Mouse (Mus musculus) layer of hippocampus, postnatal 14 days (tissue): ENCODE results near the gene Senp1. TPM values are rescaled to one million over a fixed set of nuclear protein-coding genes. Genes with fewer than 3 reads are reported as not detected.

ENCODE experiments used
- DNase-seq, 2 experiments: peaks; one replicate each; pipeline ENCODE4 v3.0.0; 2021 to 2022; ENCODE audit warnings: low spot score in 2 of 2, mixed read lengths in 1 of 2
- long read RNA-seq, 2 experiments: library from polyadenylated mRNA; stranded (forward); transcript quantifications; one replicate each; pipeline ENCODE4 v2.0.0; 2021
- total RNA-seq, 2 experiments: library from RNA; stranded (reverse); gene quantifications; 2 replicates each; pipeline ENCODE4 v1.2.3; 2021

The Senp1 gene
- total RNA-seq, result 10 to 100 TPM; 13.5 to 13.7 TPM
- long read RNA-seq, experiment 1, full-length matches to known transcripts, result 1 of 6 reads
- long read RNA-seq, experiment 1, partial matches to known transcripts, result 1 of 6 reads
- long read RNA-seq, experiment 1, other reads (novel, unspliced or antisense), result 4 of 6 reads
- long read RNA-seq, experiment 2, full-length matches to known transcripts, result 3 of 5 reads
- long read RNA-seq, experiment 2, partial matches to known transcripts, result 0 of 5 reads
- long read RNA-seq, experiment 2, other reads (novel, unspliced or antisense), result 2 of 5 reads

- peak; percentile 91 to 94 for DNase-seq
Observed at GRCm38 (mm10) chr15:98093121-98094011, at the start of gene Senp1. Senp1 (minus strand) TSS chr15:98093744.

DNA sequence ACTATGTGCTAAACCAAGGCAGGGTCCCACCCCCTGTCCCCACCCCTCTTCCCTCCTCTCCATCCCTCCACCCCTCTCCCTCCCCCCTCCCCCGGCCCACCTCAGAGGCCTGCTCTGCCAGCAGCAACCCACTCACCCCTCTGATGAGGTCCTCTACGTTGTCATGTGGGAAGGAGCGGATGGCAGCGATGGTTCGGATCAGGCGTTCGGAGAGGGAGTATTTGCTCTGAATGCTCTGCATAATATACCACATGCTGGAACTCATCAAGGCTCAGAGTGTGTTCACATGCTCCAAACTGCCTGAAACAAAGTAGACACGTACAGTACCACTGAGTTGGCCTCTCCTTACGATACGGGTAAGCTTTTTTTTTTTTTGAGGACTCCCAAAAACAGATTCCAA lies 49.0 kb upstream of the Senp1 start:
- DNase-seq, result peak in 1 of 2 experiments; percentile 46

- DNase-seq, result no peak
Observed at GRCm38 (mm10) chr15:98140809-98141208, 47.3 kb upstream of the Senp1 start.

DNA sequence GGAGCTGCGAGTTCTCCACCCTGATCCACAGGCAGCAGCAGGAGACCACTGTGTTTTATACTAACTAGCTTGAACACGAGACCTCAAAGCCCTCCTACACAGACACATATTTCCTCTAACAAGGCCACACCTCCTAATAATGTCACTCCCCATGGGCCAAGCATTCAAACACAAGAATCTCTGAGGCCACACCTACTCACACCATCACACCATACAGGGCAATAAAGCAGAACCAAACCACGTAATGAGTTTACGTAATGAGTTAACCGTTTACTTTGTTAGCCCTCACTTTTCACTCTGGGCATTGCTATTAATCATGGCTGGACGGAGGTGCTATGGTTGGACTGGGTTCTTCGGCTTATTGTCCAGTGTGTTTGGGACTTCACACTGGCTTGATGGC lies 46.2 kb upstream of the Senp1 start:
- DNase-seq, result no peak

GRCm38 (mm10) chr15:98136871-98137270 lies 43.3 kb upstream of the Senp1 start:
- no peak for DNase-seq

DNA sequence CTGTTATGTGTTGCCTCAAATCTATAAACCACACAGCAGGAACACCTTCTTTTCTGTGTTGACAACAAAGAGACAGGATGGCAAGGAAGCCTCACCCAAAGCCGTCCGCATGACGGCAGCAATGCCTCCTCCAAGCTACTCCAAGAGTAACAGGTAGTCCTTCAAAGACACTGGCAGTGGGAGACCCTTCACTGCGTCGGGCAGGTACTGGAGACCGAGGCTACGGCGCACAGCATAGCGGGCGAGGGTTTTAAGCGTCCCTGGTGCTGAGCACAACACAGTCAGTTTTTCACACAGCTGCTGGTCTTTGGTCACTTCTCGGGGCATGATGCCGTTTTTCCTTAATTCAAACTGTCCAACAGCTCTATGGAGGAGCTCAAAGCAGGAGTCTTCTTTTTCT lies 42.1 kb upstream of the Senp1 start:
- DNase-seq, result no peak

GRCm38 (mm10) chr15:98134666-98135065 lies 41.1 kb upstream of the Senp1 start:
- peak in 1 of 2 experiments; percentile 67 for DNase-seq

DNA sequence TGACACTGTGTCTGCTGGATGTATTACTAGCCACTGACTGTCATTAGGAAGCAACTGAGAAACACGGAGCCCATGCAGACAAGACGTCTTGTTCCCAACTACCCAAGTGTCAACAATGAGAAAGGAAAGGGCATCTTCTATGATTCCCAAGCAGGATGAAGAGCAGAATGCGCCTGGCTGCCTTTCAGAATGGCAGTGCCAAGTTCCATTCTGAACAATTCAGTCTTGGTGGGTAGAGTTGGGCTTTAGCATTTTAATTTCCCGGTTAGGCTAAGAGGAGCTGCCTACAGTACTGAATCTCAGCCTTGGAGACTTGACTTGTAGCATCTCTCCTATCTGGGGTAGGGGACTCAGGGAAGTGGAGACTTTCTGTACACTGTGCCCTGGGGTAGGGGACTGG lies 40.5 kb upstream of the Senp1 start:
- peak; percentile 44 to 76 for DNase-seq

- DNase-seq, result peak in 1 of 2 experiments; percentile 24
Observed at GRCm38 (mm10) chr15:98133471-98133870, 39.9 kb upstream of the Senp1 start.

- no peak for DNase-seq
Observed at GRCm38 (mm10) chr15:98131942-98132655, 38.6 kb upstream of the Senp1 start.

- DNase-seq, result no peak
Observed at GRCm38 (mm10) chr15:98131451-98131850, 37.9 kb upstream of the Senp1 start.

DNA sequence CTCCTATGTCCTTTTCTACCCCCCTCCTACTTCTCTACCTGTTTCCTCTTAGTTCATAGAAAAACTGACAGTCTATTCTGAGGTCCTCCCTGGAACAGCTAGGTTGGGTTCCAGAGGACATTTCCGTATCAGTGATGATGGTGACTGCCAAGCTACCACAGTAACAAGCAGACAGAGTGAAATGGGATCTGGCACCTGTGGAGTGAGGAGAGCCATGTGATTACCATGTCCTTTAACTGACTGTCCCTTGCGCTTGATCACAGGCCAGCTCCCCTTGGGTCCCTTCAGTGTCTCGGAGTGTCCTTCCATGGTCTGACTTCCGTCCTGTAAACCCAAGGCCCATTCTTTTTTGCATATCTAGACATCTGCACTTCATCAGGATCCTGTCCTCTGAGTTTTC lies 37.5 kb upstream of the Senp1 start:
- DNase-seq, result no peak

DNA sequence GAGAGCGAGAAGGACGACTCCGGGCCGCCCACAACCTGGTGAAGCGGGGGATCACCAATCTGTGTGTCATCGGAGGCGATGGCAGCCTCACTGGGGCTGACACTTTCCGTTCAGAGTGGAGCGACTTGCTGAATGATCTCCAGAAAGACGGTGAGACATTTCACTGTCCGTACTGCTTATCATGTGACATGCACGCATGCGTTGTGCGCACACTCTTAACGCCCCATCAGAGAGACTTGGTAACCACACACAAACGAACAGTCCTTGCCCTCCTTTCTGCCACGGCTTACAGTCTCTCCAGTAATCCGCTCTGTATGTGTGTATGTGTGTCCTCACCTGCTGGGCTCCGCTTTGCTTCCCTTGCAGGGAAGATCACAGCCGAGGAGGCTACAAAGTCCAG lies 27.3 kb upstream of the Senp1 start:
- no peak for DNase-seq

GRCm38 (mm10) chr15:98119363-98119762 lies 25.8 kb upstream of the Senp1 start:
- DNase-seq, result no peak

- DNase-seq, result no peak
Observed at GRCm38 (mm10) chr15:98116287-98116686, 22.7 kb upstream of the Senp1 start.

DNA sequence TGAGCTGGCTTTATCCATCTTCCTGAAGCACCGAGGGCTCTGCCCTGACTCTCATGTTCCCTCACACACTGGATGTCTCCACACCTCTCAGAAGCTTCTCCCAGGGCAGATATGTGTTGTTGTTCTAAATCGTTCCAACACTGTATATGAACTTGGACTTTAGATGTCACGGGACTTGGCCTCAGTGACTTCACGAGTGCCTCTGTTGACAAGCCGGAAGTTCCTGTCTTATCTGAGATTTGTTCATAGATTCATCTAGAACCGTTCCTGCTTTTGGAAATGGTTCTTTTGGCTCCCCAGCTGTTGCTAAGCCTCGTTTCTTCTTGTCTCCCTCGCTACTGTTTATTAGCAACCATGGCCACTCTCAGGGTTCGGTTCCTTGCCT lies 22.2 kb upstream of the Senp1 start:
- no peak for DNase-seq

DNA sequence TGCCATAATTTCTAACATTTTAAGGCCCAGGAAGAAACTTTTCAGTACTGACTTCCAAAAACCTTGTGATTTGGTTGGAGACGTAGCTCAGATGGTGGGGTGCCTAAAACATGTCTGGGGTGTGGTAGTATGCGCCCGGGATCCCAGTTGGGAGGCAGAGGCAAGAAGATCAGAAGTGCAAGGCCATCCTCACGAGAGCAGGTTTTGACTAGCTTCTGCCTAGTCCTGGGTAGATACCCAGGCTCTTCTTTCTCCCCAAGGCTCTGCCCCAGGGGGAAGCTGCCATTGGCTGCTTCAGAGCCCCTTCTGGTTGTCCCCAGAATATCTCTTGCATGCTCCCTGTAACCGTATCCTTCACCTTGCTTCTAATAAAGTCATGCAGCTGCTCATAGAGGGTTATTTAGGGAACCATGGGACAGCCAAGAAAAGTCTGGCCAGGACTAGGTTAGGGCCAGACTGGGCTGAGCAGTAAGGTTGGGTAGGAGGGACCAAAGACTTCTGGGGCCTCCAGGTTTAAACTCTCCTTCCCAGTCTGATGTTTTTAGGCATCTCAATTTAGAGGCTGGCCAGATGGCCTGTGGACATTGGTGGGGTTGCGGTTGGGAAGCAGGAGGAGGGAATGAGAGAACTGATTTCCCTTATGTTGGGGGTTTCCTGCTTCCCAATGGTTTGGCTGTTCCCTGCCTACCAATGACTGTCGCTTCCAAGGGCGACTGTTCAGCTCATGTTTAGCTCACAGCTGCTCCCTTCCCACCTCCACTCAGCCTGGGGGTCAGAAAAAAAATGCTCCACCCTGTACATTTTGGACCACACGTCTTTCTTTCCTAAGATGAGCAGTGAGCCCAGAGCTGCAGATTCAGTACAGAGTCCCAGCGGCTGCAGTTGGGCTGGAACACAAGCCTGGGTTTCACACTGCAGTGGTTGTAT lies 21.6 kb upstream of the Senp1 start:
- no peak for DNase-seq

- DNase-seq, result no peak
Observed at GRCm38 (mm10) chr15:98114098-98114851, 20.7 kb upstream of the Senp1 start.

- DNase-seq, result no peak
Observed at GRCm38 (mm10) chr15:98111791-98112190, 18.2 kb upstream of the Senp1 start.
